Mouse (Mus musculus) ES-Bruce4 (cell line): Measurements from ENCODE around the gene Dus2. TPM values are rescaled to one million over a fixed set of nuclear protein-coding genes. Genes with fewer than 3 reads are reported as not detected.

Source experiments
- H3K27ac ChIP-seq: 2 replicates; pipeline ENCODE4 v1.5.1; 2012; ENCODE audit warnings: low read length, inconsistent platforms; ENCODE audit not compliant: insufficient read depth
- H3K27me3 ChIP-seq: 2 replicates; pipeline ENCODE4 v1.6.1; 2012; ENCODE audit warnings: mild to moderate bottlenecking, low read length, inconsistent platforms; ENCODE audit not compliant: control insufficient read depth, poor library complexity, insufficient read depth, severe bottlenecking
- H3K36me3 ChIP-seq: 2 replicates; pipeline ENCODE4 v1.6.1; 2012; ENCODE audit warnings: inconsistent platforms, mild to moderate bottlenecking, low read length, moderate library complexity; ENCODE audit not compliant: control insufficient read depth, poor library complexity, insufficient read depth, severe bottlenecking
- H3K4me1 ChIP-seq: one replicate; pipeline ENCODE4 v1.8.1; 2011; ENCODE audit warnings: low read length; ENCODE audit not compliant: control insufficient read depth, insufficient read depth
- H3K4me3 ChIP-seq: 2 replicates; pipeline ENCODE4 v1.5.1; 2011; ENCODE audit warnings: low read depth, mild to moderate bottlenecking, low read length
- H3K9ac ChIP-seq: 2 replicates; pipeline ENCODE4 v1.6.1; 2012; ENCODE audit warnings: low read depth, mild to moderate bottlenecking, inconsistent platforms; ENCODE audit not compliant: poor library complexity, severe bottlenecking
- H3K9me3 ChIP-seq: replicated peaks from 2 replicates; pipeline ENCODE4 v1.6.1; 2012; ENCODE audit warnings: mild to moderate bottlenecking, low read length, inconsistent platforms; ENCODE audit not compliant: control insufficient read depth, poor library complexity, insufficient read depth, severe bottlenecking
- CTCF ChIP-seq: IDR thresholded peaks from one replicate; pipeline ENCODE4 v1.8.1; 2011; ENCODE audit warnings: low read depth, low read length
- EP300 ChIP-seq: IDR thresholded peaks from 2 replicates; pipeline ENCODE4 v1.6.1; 2011; ENCODE audit warnings: low read depth, low read length; ENCODE audit not compliant: insufficient read depth
- POLR2A ChIP-seq: IDR thresholded peaks from one replicate; pipeline ENCODE4 v1.8.1; 2011; ENCODE audit warnings: low read length; ENCODE audit not compliant: insufficient read depth
- polyA plus RNA-seq: library from polyadenylated mRNA; stranded (reverse); fragments of >200 nt; gene quantifications from 2 replicates; pipeline ENCODE4 v1.2.4, GENCODE M21; 2011; ENCODE audit warnings: low read depth; ENCODE audit not compliant: missing spikeins, insufficient read depth, insufficient read length

Dus2 gene
- polyA plus RNA-seq, 1 experiment, result 19.3 TPM

DNA sequence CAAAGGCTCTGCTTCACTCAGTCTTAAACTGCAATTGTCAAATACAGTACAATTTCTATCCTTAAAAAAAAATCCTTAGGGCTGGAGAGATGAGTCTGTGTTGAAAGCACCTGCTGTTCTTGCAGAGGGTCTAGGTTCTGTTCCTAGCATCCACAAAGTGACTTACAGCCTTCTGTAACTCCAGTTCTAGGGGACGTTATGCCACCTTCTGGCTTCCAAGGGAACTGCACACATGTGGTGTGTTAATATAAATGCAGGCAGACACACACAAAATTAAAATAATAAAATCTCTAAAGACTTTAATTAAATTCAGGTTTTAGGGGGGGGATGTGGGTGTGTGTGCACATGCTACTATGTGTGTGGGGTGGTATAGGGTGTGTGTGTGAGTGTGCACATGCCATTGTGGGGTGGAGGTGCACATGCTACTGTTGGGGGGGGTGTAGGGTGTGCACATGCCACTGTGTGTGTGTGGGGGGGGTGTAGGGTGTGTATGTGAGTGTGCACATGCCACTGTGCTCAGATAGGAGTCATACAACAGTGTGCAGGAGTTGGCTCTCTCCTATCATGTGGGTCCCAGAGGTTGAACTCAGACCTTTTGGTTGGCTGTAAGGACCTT is 86.4 kb downstream of the Dus2 start:
- H3K36me3 ChIP-seq, result peaks cover 14% of the 10 kb centered on the region
- H3K9me3 ChIP-seq, result no peaks in the 10 kb centered on the region
- H3K27ac ChIP-seq, result no peak overlapping the region
- no peaks in the 10 kb centered on the region for H3K27me3 ChIP-seq
- H3K4me3 ChIP-seq, result no peak overlapping the region
- H3K9ac ChIP-seq, result no peak overlapping the region
- TF ChIP-seq EP300 (no peak), CTCF (no peak), POLR2A (no peak)
- no peaks in the 10 kb centered on the region for H3K4me1 ChIP-seq

DNA sequence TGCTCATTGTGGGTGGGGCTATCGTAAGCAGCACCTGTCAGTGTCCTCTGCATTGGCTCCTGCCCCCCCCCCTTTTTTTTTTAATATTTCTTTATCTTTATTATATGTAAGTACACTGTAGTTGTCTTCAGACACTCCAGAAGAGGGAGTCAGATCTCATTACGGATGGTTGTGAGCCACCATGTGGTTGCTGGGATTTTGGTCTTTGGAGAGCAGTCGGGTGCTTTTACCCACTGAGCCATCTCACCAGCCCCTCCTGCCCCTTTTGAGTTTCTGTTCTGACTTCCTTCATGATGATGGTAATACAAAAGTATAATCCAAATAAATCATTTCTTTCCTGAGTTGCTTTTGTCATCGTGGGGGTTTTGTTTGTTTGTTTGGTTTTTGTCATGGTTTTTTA is 111.2 kb downstream of the Dus2 start:
- TF ChIP-seq CTCF (no peak), EP300 (no peak), POLR2A (no peak)
- no peak overlapping the region for H3K4me3 ChIP-seq
- no peaks in the 10 kb centered on the region for H3K27me3 ChIP-seq
- no peaks in the 10 kb centered on the region for H3K9me3 ChIP-seq
- H3K9ac ChIP-seq, result no peak overlapping the region
- no peaks in the 10 kb centered on the region for H3K4me1 ChIP-seq
- no peak overlapping the region for H3K27ac ChIP-seq
- H3K36me3 ChIP-seq, result peaks cover 41% of the 10 kb centered on the region

Other genes starting within 250 kb of the Dus2 start
- 6.4 and 7.2 TPM in 2 replicates for gene Gfod2, start 232.7 kb upstream of the Dus2 start, polyA plus RNA-seq
- gene Ranbp10, start 164.0 kb upstream of the Dus2 start, polyA plus RNA-seq, result 17.1 and 18.5 TPM in 2 replicates
- 0.33 TPM in 1 of 2 replicates, not detected in the other for gene Tsnaxip1, start 163.6 kb upstream of the Dus2 start, polyA plus RNA-seq
- 86.3 and 97.6 TPM in 2 replicates for gene Cenpt, start 138.1 kb upstream of the Dus2 start, polyA plus RNA-seq
- gene Thap11, start 136.2 kb upstream of the Dus2 start, polyA plus RNA-seq, result 29.6 and 31.0 TPM in 2 replicates
- 29.9 and 30.2 TPM in 2 replicates for gene Nutf2, start 130.8 kb upstream of the Dus2 start, polyA plus RNA-seq
- 45.2 and 51.6 TPM in 2 replicates for gene Edc4, start 110.5 kb upstream of the Dus2 start, polyA plus RNA-seq
- gene Nrn1l, start 97.8 kb upstream of the Dus2 start, polyA plus RNA-seq, result 1.1 and 2.7 TPM in 2 replicates
- gene Pskh1, start 90.9 kb upstream of the Dus2 start, polyA plus RNA-seq, result 27.4 and 31.3 TPM in 2 replicates
- 0.78 and 1.7 TPM in 2 replicates for gene Ctrl, start 57.5 kb upstream of the Dus2 start, polyA plus RNA-seq
- 46.1 and 53.1 TPM in 2 replicates for gene Psmb10, start 52.9 kb upstream of the Dus2 start, polyA plus RNA-seq
- gene Lcat, start 48.0 kb upstream of the Dus2 start, polyA plus RNA-seq, result 2.8 and 3.2 TPM in 2 replicates
- gene Slc12a4, start 25.2 kb upstream of the Dus2 start, polyA plus RNA-seq, result 57.1 and 65.1 TPM in 2 replicates
- gene Dpep3, start 11.9 kb upstream of the Dus2 start, polyA plus RNA-seq, result 0.47 and 0.48 TPM in 2 replicates
- not detected in 2 replicates for gene Dpep2nb, start 14.6 kb downstream of the Dus2 start, polyA plus RNA-seq
- 8.7 and 8.8 TPM in 2 replicates for gene Ddx28, start 20.5 kb downstream of the Dus2 start, polyA plus RNA-seq
- 68.9 and 78.3 TPM in 2 replicates for gene Nfatc3, start 67.5 kb downstream of the Dus2 start, polyA plus RNA-seq
- 10.8 and 13.2 TPM in 2 replicates for gene Esrp2, start 145.6 kb downstream of the Dus2 start, polyA plus RNA-seq
- 18.0 and 19.6 TPM in 2 replicates for gene Pla2g15, start 159.1 kb downstream of the Dus2 start, polyA plus RNA-seq
- 75.7 and 82.1 TPM in 2 replicates for gene Slc7a6, start 177.5 kb downstream of the Dus2 start, polyA plus RNA-seq
- 45.1 and 50.3 TPM in 2 replicates for gene Slc7a6os, start 219.6 kb downstream of the Dus2 start, polyA plus RNA-seq
- gene Prmt7, start 219.6 kb downstream of the Dus2 start, polyA plus RNA-seq, result 88.7 and 107 TPM in 2 replicates